Mouse (Mus musculus) MEL (cell line): ENCODE data around the gene Tap2. TPM values are rescaled to one million over a fixed set of nuclear protein-coding genes. Genes with fewer than 3 reads are reported as not detected.

Experiments
- DNase-seq: peaks from one replicate; pipeline ENCODE4 v3.0.0; 2011; ENCODE audit warnings: low read depth, low spot score
- H3K27ac ChIP-seq: 2 replicates; pipeline ENCODE4 v1.5.1; 2012; ENCODE audit warnings: low read depth, mild to moderate bottlenecking, control low read depth, low read length, moderate library complexity; ENCODE audit not compliant: control insufficient read depth
- H3K27me3 ChIP-seq, 2 experiments: fragments of 150-350 bp in 1 of 2; sonication (generic) in 1 of 2; 2 replicates each; pipeline ENCODE4 v1.6.1; 2012; ENCODE audit warnings: low read length in 2 of 2, mild to moderate bottlenecking in 2 of 2, improper control_type of control experiment in 1 of 2, moderate library complexity in 1 of 2; ENCODE audit not compliant: insufficient read depth in 2 of 2, control insufficient read depth in 1 of 2
- H3K36me3 ChIP-seq, 2 experiments: 2 replicates each; pipeline ENCODE4 v1.6.1; 2012 to 2014; ENCODE audit warnings: low read length in 2 of 2, improper control_type of control experiment in 1 of 2, inconsistent platforms in 1 of 2, mild to moderate bottlenecking in 1 of 2; ENCODE audit not compliant: insufficient read depth in 2 of 2, control insufficient read depth in 1 of 2
- H3K4me1 ChIP-seq, 2 experiments: fragments of 150-350 bp in 1 of 2; sonication (generic) in 1 of 2; 2 replicates each; pipeline ENCODE4 v1.6.1; 2012; ENCODE audit warnings: low read length in 2 of 2, improper control_type of control experiment in 1 of 2, mild to moderate bottlenecking in 1 of 2; ENCODE audit not compliant: insufficient read depth in 2 of 2, control insufficient read depth in 1 of 2
- H3K4me3 ChIP-seq, 2 experiments: fragments of 150-350 bp in 1 of 2; sonication (generic) in 1 of 2; 2 replicates each; pipeline ENCODE4 v1.5.1; 2012; ENCODE audit warnings: low read depth in 2 of 2, low read length in 2 of 2, mild to moderate bottlenecking in 2 of 2, moderate library complexity in 2 of 2, control low read depth in 1 of 2, improper control_type of control experiment in 1 of 2; ENCODE audit not compliant: control insufficient read depth in 1 of 2, insufficient read depth in 1 of 2
- H3K79me2 ChIP-seq: 2 replicates; pipeline ENCODE4 v1.6.1; 2012; ENCODE audit warnings: mild to moderate bottlenecking, low read length, moderate library complexity; ENCODE audit not compliant: control insufficient read depth, poor library complexity, insufficient read depth
- H3K9ac ChIP-seq: 2 replicates; pipeline ENCODE4 v1.6.1; 2012; ENCODE audit warnings: low read depth, mild to moderate bottlenecking, control low read depth, low read length, moderate library complexity; ENCODE audit not compliant: control insufficient read depth, poor library complexity, severe bottlenecking
- H3K9me3 ChIP-seq: fragments of 150-350 bp; sonication (generic); replicated peaks from 2 replicates; pipeline ENCODE4 v1.6.1; 2012; ENCODE audit warnings: mild to moderate bottlenecking, low read length, improper control_type of control experiment, moderate library complexity; ENCODE audit not compliant: insufficient read depth
- BHLHE40 ChIP-seq: IDR thresholded peaks from 2 replicates; pipeline ENCODE4 v1.6.1; 2012; ENCODE audit warnings: low read depth, mild to moderate bottlenecking, inconsistent platforms, low read length, improper control_type of control experiment, borderline replicate concordance
- CHD2 ChIP-seq: IDR thresholded peaks from 2 replicates; pipeline ENCODE4 v1.6.1; 2011; ENCODE audit warnings: low read length, improper control_type of control experiment
- EP300 ChIP-seq, 2 experiments: IDR thresholded peaks; 2 replicates each; pipeline ENCODE4 v1.6.1; 2011; ENCODE audit warnings: improper control_type of control experiment in 2 of 2, low read length in 2 of 2, low read depth in 1 of 2, mild to moderate bottlenecking in 1 of 2
- GATA1 ChIP-seq: IDR thresholded peaks from 2 replicates; pipeline ENCODE4 v1.6.1; 2011; ENCODE audit warnings: low read depth, low read length, improper control_type of control experiment
- HCFC1 ChIP-seq: IDR thresholded peaks from 2 replicates; pipeline ENCODE4 v1.6.1; 2012; ENCODE audit warnings: low read depth, mild to moderate bottlenecking, inconsistent platforms, low read length, improper control_type of control experiment, moderate library complexity
- JUND ChIP-seq: IDR thresholded peaks from 2 replicates; pipeline ENCODE4 v1.6.1; 2011; ENCODE audit warnings: low read depth, mild to moderate bottlenecking, improper control_type of control experiment, low read length
- KAT2A ChIP-seq: conservative IDR thresholded peaks from 2 replicates; pipeline ENCODE4 v1.6.1; 2012; ENCODE audit warnings: low read depth, low read length, improper control_type of control experiment, inconsistent platforms
- MAX ChIP-seq: IDR thresholded peaks from 2 replicates; pipeline ENCODE4 v1.6.1; 2011; ENCODE audit warnings: low read length, improper control_type of control experiment
- MAZ ChIP-seq: IDR thresholded peaks from 2 replicates; pipeline ENCODE4 v1.6.1; 2012; ENCODE audit warnings: low read depth, mild to moderate bottlenecking, inconsistent platforms, low read length, improper control_type of control experiment
- MXI1 ChIP-seq: IDR thresholded peaks from 2 replicates; pipeline ENCODE4 v1.6.1; 2011; ENCODE audit warnings: mild to moderate bottlenecking, low read depth, low read length, improper control_type of control experiment
- NELFE ChIP-seq: IDR thresholded peaks from 2 replicates; pipeline ENCODE4 v1.6.1; 2011; ENCODE audit warnings: low read depth, low read length, improper control_type of control experiment
- NRF1 ChIP-seq: IDR thresholded peaks from 2 replicates; pipeline ENCODE4 v1.6.1; 2014; ENCODE audit warnings: low read depth, mild to moderate bottlenecking, inconsistent platforms, low read length, improper control_type of control experiment, moderate library complexity; ENCODE audit not compliant: poor library complexity, insufficient read depth, severe bottlenecking
- POLR2A ChIP-seq, 2 experiments: IDR thresholded peaks; 2 replicates each; pipeline ENCODE4 v1.6.1; 2011 to 2012; ENCODE audit warnings: low read length in 2 of 2, mild to moderate bottlenecking in 2 of 2, control low read depth in 1 of 2, improper control_type of control experiment in 1 of 2, low read depth in 1 of 2, moderate library complexity in 1 of 2; ENCODE audit not compliant: control insufficient read depth in 1 of 2, insufficient read depth in 1 of 2, poor library complexity in 1 of 2
- POLR2AphosphoS2 ChIP-seq: IDR thresholded peaks from 2 replicates; pipeline ENCODE4 v1.6.1; 2011; ENCODE audit warnings: low read length, improper control_type of control experiment
- POLR2AphosphoS5 ChIP-seq: IDR thresholded peaks from 2 replicates; pipeline ENCODE4 v1.6.1; 2012; ENCODE audit warnings: low read depth, borderline replicate concordance, mild to moderate bottlenecking, inconsistent platforms, low read length, moderate library complexity, mixed read lengths
- RCOR1 ChIP-seq: IDR thresholded peaks from 2 replicates; pipeline ENCODE4 v1.6.1; 2012; ENCODE audit warnings: low read depth, mild to moderate bottlenecking, inconsistent platforms, low read length, improper control_type of control experiment
- SMC3 ChIP-seq: IDR thresholded peaks from 2 replicates; pipeline ENCODE4 v1.6.1; 2011; ENCODE audit warnings: low read depth, low read length, improper control_type of control experiment
- TAL1 ChIP-seq: IDR thresholded peaks from 2 replicates; pipeline ENCODE4 v1.6.1; 2012; ENCODE audit warnings: mild to moderate bottlenecking, inconsistent platforms, low read length, moderate library complexity, mixed read lengths
- TBP ChIP-seq: IDR thresholded peaks from 2 replicates; pipeline ENCODE4 v1.8.0; 2011; ENCODE audit warnings: low read depth, low read length, improper control_type of control experiment
- TCF12 ChIP-seq: IDR thresholded peaks from 2 replicates; pipeline ENCODE4 v1.6.1; 2014; ENCODE audit warnings: low read depth, mild to moderate bottlenecking, inconsistent platforms, low read length, improper control_type of control experiment, moderate library complexity
- UBTF ChIP-seq: IDR thresholded peaks from 2 replicates; pipeline ENCODE4 v1.6.1; 2012; ENCODE audit warnings: low read depth, mild to moderate bottlenecking, inconsistent platforms, low read length, improper control_type of control experiment, moderate library complexity, borderline replicate concordance; ENCODE audit not compliant: insufficient read depth
- USF1 ChIP-seq: IDR thresholded peaks from 2 replicates; pipeline ENCODE4 v1.6.1; 2014; ENCODE audit warnings: low read depth, mild to moderate bottlenecking, inconsistent platforms, low read length, improper control_type of control experiment, moderate library complexity
- USF2 ChIP-seq, 2 experiments: IDR thresholded peaks; 2 replicates each; pipeline ENCODE4 v1.6.1; 2011 to 2012; ENCODE audit warnings: improper control_type of control experiment in 2 of 2, low read length in 2 of 2, borderline replicate concordance in 1 of 2, inconsistent platforms in 1 of 2, low read depth in 1 of 2, mild to moderate bottlenecking in 1 of 2; ENCODE audit not compliant: insufficient read depth in 1 of 2
- ZC3H11A ChIP-seq: IDR thresholded peaks from 2 replicates; pipeline ENCODE4 v1.6.1; 2012; ENCODE audit warnings: low read depth, mild to moderate bottlenecking, inconsistent platforms, low read length, improper control_type of control experiment
- ZKSCAN1 ChIP-seq: IDR thresholded peaks from 2 replicates; pipeline ENCODE4 v1.6.1; 2012; ENCODE audit warnings: low read depth, mild to moderate bottlenecking, inconsistent platforms, low read length, improper control_type of control experiment, moderate library complexity
- polyA plus RNA-seq, 2 experiments: library from polyadenylated mRNA; stranded (reverse) in 1 of 2; unstranded in 1 of 2; fragments of >175 nt in 1 of 2; fragments of >200 nt in 1 of 2; gene quantifications; 2 replicates each; pipeline versions ENCODE4 v1.2.1 to v1.2.4; 2012; ENCODE audit warnings: low replicate concordance in 2 of 2, low read depth in 1 of 2; ENCODE audit not compliant: insufficient read length in 2 of 2, insufficient read depth in 1 of 2, missing spikeins in 1 of 2
- total RNA-seq: library from RNA; depleted of rRNA; stranded (reverse); fragments of 300-350 nt; gene quantifications from 2 replicates; pipeline ENCODE4 v1.2.3, GENCODE M21; 2012

Gene Tap2
- total and polyA plus RNA-seq, 3 experiments = 48.5 to 63.0 TPM; not detected in 1

- no peak for DNase-seq
- Histone ChIP-seq H3K4me1 (peaks cover 9 to 14% of the 10 kb centered on the region in 2 experiments), H3K4me3 (no peak overlapping the region), H3K79me2 (peaks cover 28% of the 10 kb centered on the region), H3K36me3 (peaks cover 0 to 8% of the 10 kb centered on the region in 2 experiments; a peak in 2 of 4 replicates), H3K27me3 (no peaks in the 10 kb centered on the region), H3K9ac (no peak overlapping the region), H3K9me3 (no peaks in the 10 kb centered on the region), H3K27ac (no peak overlapping the region)
- TF ChIP-seq SMC3 = no peak
- no peak for TF ChIP-seq MAX
- TF ChIP-seq USF2 (IDR thresholded peaks at IDR 0.05; ENCODE audit: borderline replicate concordance in 1 of 2, insufficient read depth in 1 of 2, low read depth in 1 of 2, low read length in 2 of 2) = no peak
- no peak for TF ChIP-seq CHD2
- no peak for TF ChIP-seq KAT2A
- TF ChIP-seq MAZ = no peak
- TF ChIP-seq UBTF = no peak
- no peak for TF ChIP-seq TBP
Measured at GRCm38 (mm10) chr17:34201506-34202055, 1.7 kb upstream of the Tap2 start.

DNA sequence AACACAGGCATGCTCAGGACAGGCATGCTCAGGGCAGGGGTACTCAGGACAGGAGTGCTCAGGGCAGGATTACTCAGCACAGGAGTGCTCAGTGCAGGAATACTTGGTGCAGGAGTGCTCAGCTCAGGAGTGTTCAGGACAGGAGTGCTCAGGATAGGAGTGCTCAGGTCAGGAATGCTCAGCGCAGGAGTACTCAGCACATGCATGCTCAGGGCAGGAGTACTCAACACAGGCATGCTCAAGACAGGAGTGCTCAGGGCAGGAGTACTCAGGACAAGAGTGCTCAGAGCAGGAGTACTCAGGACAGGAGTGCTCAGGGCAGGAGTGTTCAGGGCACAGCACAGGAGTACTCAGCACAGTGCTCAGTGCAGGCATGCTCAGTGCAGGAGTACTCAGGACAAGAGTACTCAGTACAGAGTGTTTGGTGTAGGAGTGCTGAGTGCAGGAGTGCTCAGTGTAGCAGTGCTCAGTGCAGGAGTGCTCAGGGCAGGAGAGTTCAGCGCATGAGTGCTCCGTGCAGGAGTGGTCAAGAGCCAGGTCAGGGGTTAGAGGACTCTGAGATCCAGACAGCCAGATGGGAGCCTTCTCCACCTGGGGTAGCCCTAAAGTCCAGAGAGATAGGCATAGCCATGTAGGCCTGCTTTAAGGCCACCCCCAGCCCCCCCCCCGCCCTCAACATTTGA is 426 bp upstream of the Tap2 start:
- TF ChIP-seq HCFC1 (no peak), TAL1 (no peak), NELFE (no peak), POLR2AphosphoS5 (no peak), GATA1 (no peak), BHLHE40 (no peak), SMC3 (no peak), EP300 (IDR thresholded peaks at IDR 0.05; ENCODE audit: low read depth in 1 of 2, low read length in 2 of 2) (no peak), NRF1 (no peak), POLR2AphosphoS2 (no peak), TCF12 (no peak), ZC3H11A (no peak), MXI1 (no peak), JUND (no peak), ZKSCAN1 (no peak), RCOR1 (no peak), UBTF (no peak), USF1 (no peak), POLR2A (IDR thresholded peaks at IDR 0.05; ENCODE audit: control insufficient read depth in 1 of 2, insufficient read depth in 1 of 2, low read depth in 1 of 2, low read length in 2 of 2, poor library complexity in 1 of 2) (no peak)
- H3K27me3 ChIP-seq = no peaks in the 10 kb centered on the region

More for the DNA sequence above, 426 bp upstream of the Tap2 start:
- no peak for DNase-seq
- H3K9ac ChIP-seq = no peak overlapping the region
- no peak overlapping the region for H3K27ac ChIP-seq
- H3K9me3 ChIP-seq = no peaks in the 10 kb centered on the region
- H3K4me3 ChIP-seq = no peak overlapping the region
- H3K36me3 ChIP-seq = peaks cover 0 to 12% of the 10 kb centered on the region in 2 experiments; a peak in 2 of 4 replicates
- H3K4me1 ChIP-seq = peaks cover 7 to 21% of the 10 kb centered on the region in 2 experiments
- H3K79me2 ChIP-seq = peaks cover 26% of the 10 kb centered on the region
